Mouse (Mus musculus): ENCODE results near the gene Mme. TPM values are rescaled to one million over a fixed set of nuclear protein-coding genes. Genes with fewer than 3 reads are reported as not detected.

Mme gene
- polyA plus RNA-seq, 1 experiment from 2014 or later, result 3.1 TPM

- Histone ChIP-seq H3K36me3 (ENCODE audit: control insufficient read depth, insufficient read depth) (no peaks in the 10 kb centered on the region), H3K4me2 (ENCODE audit: low read depth, low read length) (no peak overlapping the region), H3K9ac (ENCODE audit: low read length) (no peak overlapping the region), H3K9me3 (replicated peaks; ENCODE audit: control insufficient read depth, low read length) (no peaks in the 10 kb centered on the region), H3K4me3 (ENCODE audit: low read length) (no peak overlapping the region), H3K27me3 (ENCODE audit: control insufficient read depth, insufficient read depth, low read length) (no peaks in the 10 kb centered on the region), H3K4me1 (ENCODE audit: control insufficient read depth, insufficient read depth, low read length) (no peaks in the 10 kb centered on the region), H3K27ac (ENCODE audit: low read length) (no peak overlapping the region)
- ATAC-seq (replicated peaks; ENCODE audit: extremely low read depth, insufficient read depth, low FRiP score), result no peak
These were observed 176.4 kb downstream of the Mme start for GRCm38 (mm10) chr3:63417758-63418157.

- no peak for ATAC-seq (replicated peaks; ENCODE audit: extremely low read depth, insufficient read depth, low FRiP score)
These were observed 182.2 kb downstream of the Mme start for GRCm38 (mm10) chr3:63423552-63423951.

More at GRCm38 (mm10) chr3:63423552-63423951, 182.2 kb downstream of the Mme start:
- H3K4me2 ChIP-seq (ENCODE audit: low read depth, low read length), result no peak overlapping the region
- no peaks in the 10 kb centered on the region for H3K4me1 ChIP-seq (ENCODE audit: control insufficient read depth, insufficient read depth, low read length)
- H3K9me3 ChIP-seq (replicated peaks; ENCODE audit: control insufficient read depth, low read length), result no peaks in the 10 kb centered on the region
- no peaks in the 10 kb centered on the region for H3K27me3 ChIP-seq (ENCODE audit: control insufficient read depth, insufficient read depth, low read length)
- no peak overlapping the region for H3K27ac ChIP-seq (ENCODE audit: low read length)
- H3K9ac ChIP-seq (ENCODE audit: low read length), result no peak overlapping the region
- no peaks in the 10 kb centered on the region for H3K36me3 ChIP-seq (ENCODE audit: control insufficient read depth, insufficient read depth)
- no peak overlapping the region for H3K4me3 ChIP-seq (ENCODE audit: low read length)

Other genes starting within 250 kb of the Mme start
- not detected in 2 replicates for gene Gm34302, start 242.3 kb downstream of the Mme start, polyA plus RNA-seq (2015; fragmentation: Nextera tagmentation; extraction: Ambion mirVana)